Mouse (Mus musculus): ENCODE measurements around the gene Zfp704. TPM values are rescaled to one million over a fixed set of nuclear protein-coding genes. Genes with fewer than 3 reads are reported as not detected.

Zfp704 gene
- total RNA-seq, 2 experiments from 2014 or later, result 11.7 to 15.3 TPM

- DNase-seq, result peak in 1 of 2 experiments; percentile 12
Measured at GRCm38 (mm10) chr3:9461660-9462059, 148.2 kb downstream of the Zfp704 start.

GRCm38 (mm10) chr3:9460284-9460683, 149.6 kb downstream of the Zfp704 start:
- no peak for DNase-seq

- no peak for DNase-seq
Measured at GRCm38 (mm10) chr3:9456380-9456890, 153.4 kb downstream of the Zfp704 start.

GRCm38 (mm10) chr3:9455351-9455750, 154.5 kb downstream of the Zfp704 start:
- DNase-seq, result no peak

DNA sequence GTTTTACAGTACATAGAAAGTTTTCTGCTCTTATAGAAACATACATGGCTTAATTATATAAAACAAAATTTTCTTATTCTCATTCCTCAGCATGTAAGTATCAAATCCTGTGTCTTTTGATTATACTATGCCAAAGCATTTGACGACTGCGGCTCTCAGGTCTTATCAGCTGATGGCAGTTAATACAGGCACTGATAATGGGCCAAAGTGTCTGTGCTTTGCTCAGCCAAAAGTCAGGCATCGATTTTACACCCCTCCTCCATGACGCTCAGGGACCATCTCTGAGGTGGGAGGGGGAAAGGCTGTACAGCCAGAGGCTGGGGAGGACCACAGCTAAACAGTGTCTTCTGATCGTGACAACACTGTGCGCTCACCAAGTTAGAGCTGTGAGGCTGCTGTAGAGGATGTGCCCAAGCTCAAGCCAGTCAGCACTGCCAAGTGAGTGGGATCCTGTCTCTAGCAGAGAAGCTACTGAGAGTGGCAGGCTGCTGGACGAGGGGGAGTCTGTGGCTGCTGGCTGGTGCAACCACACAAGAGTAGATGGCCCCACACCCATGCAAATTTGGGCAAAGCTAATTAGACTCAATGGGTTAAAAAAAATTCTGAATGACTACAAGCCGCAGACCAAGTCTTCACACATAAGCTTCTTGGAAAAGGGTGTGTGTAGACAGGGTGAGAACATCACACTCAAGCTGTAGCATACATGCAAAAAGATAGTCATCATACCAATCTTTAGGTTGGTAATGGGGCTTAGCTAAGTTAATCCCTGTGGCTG, 155.1 kb downstream of the Zfp704 start:
- no peak for DNase-seq

DNA sequence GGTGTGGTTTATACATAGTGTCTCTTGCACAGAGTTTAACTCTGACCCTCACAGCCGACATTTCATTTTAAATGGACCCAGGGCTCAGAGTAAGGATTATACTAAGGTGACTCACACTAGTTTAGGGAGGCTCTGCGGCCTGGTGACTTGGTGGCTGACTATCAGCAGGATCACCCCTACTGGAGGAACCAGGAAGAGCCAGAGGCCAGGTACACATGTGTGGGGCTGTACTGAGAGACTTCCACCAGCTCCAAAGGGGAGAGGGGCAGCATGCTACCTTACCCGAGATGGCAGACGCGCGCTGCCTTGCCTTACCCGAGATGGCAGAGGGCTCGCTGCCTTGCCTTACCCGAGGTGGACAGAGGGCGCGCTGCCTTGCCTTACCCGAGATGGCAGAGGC, 159.4 kb downstream of the Zfp704 start:
- DNase-seq, result no peak

GRCm38 (mm10) chr3:9449261-9450007, 160.5 kb downstream of the Zfp704 start:
- DNase-seq, result no peak

DNA sequence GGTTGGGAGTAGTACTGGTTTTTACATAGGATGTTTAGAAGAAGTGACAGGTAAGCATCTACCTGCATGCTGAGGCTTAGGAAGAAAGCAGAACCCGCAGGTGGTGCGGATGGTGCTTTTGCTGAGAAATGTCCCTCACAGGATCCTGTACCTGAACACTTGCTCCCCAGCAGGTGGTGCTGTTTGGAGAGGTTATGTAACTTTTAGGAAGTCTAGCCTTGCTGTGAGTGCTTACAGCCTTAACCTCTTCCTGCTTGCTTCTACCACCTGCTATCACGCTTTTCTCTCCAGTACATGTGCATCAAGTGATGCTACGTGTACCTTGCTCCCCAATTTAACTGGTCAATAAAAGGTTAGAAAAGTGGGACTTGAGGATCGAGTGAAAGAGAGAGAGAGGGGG, 161.3 kb downstream of the Zfp704 start:
- no peak for DNase-seq

- DNase-seq, result no peak
Measured at GRCm38 (mm10) chr3:9444558-9444957, 165.3 kb downstream of the Zfp704 start.

DNA sequence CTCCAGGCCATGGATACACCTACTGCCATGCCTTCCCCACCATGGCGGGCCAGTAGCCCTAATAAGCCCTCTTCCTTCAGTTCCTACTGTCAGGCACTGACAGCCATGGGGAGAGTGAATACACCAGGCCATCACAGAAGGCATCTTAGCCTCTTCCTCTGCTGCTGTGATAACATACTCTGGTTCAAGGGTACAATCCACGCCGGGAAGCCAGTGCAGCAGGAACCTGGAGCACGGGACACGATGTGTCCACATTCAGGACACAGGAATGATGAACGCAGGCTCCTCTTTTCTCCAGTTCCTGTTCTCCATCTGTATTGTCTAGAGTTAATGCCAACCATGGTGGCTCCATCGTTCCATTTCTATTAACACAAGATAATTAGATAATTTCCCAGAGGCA, 165.9 kb downstream of the Zfp704 start:
- DNase-seq, result no peak

GRCm38 (mm10) chr3:9443476-9443875, 166.4 kb downstream of the Zfp704 start:
- no peak for DNase-seq

DNA sequence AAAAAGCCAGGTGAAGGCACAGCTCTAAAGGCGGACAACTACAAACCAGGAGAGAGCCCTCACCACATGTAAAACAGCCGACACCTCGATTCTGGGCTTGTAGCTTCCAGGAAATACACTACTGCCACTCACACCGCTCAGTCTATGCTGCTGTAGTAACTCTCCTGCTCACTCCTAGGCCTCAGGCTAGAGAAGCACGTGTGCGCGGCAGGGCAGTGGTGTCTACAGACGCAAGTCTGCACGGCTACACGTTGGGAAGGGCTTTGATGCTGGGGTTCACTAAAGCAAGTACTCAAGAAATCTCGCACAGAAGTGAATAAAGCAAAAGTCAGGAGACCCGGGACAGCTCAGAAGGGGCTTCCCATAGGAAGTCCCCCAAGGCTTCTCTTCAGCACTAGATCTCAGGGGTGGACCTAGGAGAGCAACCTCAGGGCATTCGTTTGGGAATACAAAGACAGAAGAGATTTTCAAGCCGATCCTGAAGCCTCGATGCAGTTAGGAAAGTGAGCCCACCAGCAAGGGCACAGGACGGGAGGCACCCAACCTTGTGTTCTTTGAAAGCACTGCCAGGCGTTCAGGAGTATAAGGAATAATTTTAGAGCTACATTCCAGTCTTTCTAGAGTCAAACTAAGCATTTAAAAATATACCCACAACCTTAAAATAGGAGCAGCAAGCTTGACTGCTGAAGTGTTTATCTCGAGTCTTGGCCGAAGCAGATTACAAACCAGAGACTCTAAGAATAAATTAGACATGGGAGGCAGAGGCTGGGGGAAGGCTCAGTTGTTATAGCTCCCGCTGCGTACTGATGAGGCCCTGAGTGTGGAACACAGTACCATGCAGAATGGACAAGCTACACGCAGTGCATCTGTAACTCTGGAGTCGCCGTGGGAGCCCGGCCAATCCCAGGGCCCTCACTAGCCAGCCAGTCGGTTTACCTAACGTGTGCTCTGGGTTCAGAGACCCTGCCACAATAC, 168.0 kb downstream of the Zfp704 start:
- no peak for DNase-seq

DNA sequence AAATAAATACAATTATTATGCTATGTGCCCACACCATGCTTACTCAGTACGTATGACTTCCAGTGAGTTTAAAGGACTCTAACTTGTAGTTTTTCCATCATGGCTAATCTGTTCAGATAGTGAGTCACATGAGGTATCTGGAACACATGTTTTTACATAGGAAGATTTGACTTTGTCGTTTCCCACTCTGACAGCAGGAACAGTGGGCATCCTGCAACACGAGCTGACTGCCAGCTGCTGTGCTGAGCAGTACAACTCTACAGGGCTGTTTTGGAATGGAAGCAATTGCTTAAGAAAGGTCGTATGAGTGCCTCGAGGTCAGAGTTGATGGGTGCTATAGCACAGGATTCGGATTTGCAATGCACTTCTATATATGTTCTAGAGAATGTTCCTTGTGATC, 169.4 kb downstream of the Zfp704 start:
- DNase-seq, result no peak

DNA sequence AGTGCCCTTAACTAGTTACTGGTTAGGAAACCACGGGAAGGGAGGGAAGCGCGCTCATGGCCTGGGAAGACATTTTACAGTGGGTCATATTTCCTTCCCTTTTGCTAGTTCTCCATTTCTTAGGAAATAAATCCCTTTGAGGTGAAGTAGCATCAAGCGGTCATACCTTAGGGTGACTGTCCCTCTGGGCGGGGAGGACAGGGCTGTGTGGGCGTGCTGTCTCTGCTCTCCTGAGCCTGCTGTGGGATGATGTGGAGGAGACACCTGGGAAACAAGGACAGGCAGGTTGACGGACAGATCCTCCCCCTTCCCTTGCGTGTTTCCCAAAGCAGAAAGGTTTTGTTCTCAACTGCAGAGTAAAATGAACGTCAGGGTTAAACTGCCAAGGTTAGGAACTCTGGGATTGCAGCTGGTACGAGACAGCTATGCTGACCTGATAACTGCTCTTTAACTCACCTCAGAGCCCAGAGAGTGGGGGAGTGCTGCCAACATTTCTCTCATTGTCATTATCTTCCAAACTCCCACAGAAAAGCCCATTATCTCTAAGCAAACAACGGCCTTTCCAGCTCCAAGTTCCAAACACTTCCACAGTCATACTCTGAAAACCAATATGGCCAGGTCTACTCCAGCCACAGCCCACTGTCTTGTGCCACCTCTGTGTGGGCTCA, 170.1 kb downstream of the Zfp704 start:
- no peak for DNase-seq

- peak in 1 of 2 experiments; percentile 15 for DNase-seq
Measured at GRCm38 (mm10) chr3:9436256-9436655, 173.6 kb downstream of the Zfp704 start.

- no peak for DNase-seq
Measured at GRCm38 (mm10) chr3:9434394-9435175, 175.3 kb downstream of the Zfp704 start.

- DNase-seq, result no peak
Measured at GRCm38 (mm10) chr3:9432796-9433526, 176.9 kb downstream of the Zfp704 start.

GRCm38 (mm10) chr3:9432226-9432625, 177.7 kb downstream of the Zfp704 start:
- DNase-seq, result no peak

DNA sequence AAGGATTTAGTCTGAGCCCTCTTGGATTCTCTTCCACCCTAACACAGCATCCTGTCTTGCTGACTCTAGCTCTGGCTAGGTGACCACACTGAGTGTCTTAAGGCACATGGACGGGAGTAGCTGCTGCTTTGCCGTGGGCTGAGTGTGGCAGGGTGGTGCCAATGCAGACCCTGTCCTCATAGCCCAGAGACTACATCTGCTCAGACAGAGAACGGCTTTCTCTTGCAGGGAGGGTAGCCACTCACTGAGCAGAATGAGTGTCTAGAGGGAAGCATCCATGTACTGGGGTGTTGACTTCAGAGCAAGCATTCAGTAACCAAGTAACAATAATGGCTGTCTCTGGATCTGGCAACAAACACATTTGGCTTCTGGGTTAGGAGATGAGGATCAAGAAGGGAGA, 179.9 kb downstream of the Zfp704 start:
- DNase-seq, result no peak

- no peak for DNase-seq
Measured at GRCm38 (mm10) chr3:9427826-9428225, 182.1 kb downstream of the Zfp704 start.

Measured in adrenal gland, postnatal 36 days (tissue).